8 mouse cellular contexts compared by ENCODE assay signal in the genomic region with DNA sequence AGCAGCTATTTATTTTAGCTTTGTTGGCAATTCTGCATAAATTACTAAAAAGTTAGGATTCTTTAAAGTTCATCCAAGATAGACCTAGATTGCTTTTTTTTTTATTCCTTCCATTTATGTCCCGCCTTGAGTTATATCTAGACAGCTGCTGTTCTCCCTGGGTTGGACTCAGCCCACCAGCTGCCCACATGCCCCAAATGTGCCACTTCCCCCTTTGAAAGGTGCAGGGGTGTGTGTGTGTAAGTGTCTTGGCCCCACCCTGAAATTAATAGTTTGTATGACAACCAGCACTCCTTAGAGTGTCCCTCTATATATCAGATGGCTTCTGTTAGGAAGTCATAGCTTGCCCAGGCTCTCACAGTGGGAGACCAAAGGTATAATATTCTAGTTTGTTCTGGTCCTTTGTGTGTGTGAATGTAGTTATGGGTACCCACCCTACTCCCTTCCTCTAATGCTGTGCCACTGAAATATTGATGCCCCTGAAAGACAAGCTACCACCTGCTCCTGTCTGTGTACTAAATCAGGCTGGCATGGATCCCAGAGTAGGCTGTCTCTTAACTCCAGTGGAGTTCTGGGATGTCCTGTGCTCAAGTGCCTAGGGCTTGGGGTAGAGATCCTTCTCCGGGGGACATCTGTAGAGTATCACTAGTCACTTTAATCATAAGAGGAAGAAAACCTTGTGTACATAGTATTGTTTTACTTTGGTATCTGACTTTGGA. TPM values are rescaled to one million over a fixed set of nuclear protein-coding genes. Genes with fewer than 3 reads are reported as not detected.
DNase-seq lines count a peak whose midpoint lies in the region; TF ChIP-seq lines count a peak whose summit lies in the region.

No protein-coding gene starts in this region.

- H3ac ChIP-seq in C2C12 (ENCODE audit: control insufficient read depth, insufficient read length, low read depth) = peak overlapping the region; percentile 28

- H3K27me3 ChIP-seq in C2C12 (ENCODE audit: control insufficient read depth, insufficient read depth, insufficient read length) = no peaks in the 10 kb centered on the region

- peak; percentile 38 for DNase-seq in layer of hippocampus, adult 9-11 months
- DNase-seq in layer of hippocampus, postnatal 10 days (ENCODE audit: low spot score in 2 of 2) = no peak
- DNase-seq in adipocyte (ENCODE audit: low spot score) (peak; percentile 50), liver (no peak)
- DNase-seq in heart, postnatal 10 days = peak; percentile 53 to 59
- no peak for DNase-seq in right cerebral cortex, postnatal 36 days (ENCODE audit: low spot score in 2 of 2)
- DNase-seq in frontal cortex, postnatal 10 days (ENCODE audit: low spot score in 2 of 2) = no peak

- intact Hi-C loops in heart, postnatal 10 days (cut with DNase I) = no loop called here

- peaks cover 70% of the 10 kb centered on the region for H3K79me2 ChIP-seq in C2C12 (ENCODE audit: control insufficient read depth, insufficient read depth)

- H3K4me3 ChIP-seq in C2C12 (ENCODE audit: insufficient read depth, poor library complexity, severe bottlenecking) = no peak overlapping the region

- H3K79me3 ChIP-seq in C2C12 (ENCODE audit: low read depth) = peaks cover 30% of the 10 kb centered on the region

- no peak for TF ChIP-seq CTCF in C2C12 (IDR thresholded peaks at IDR 0.05; ENCODE audit: control insufficient read depth, insufficient read depth, insufficient read length)

- H3K36me3 ChIP-seq in C2C12 (ENCODE audit: control insufficient read depth, insufficient read depth) = peaks cover 47% of the 10 kb centered on the region

TF ChIP-seq in C2C12, 6 proteins besides CTCF, POLR2A, EP300 and RAD21:
- TF ChIP-seq MAX (IDR thresholded peaks at IDR 0.05) = no peak
- no peak for TF ChIP-seq FOSL1 (IDR thresholded peaks at IDR 0.05; ENCODE audit: insufficient read depth, low read length, poor library complexity, severe bottlenecking)
- TF ChIP-seq MYOD1 (IDR thresholded peaks at IDR 0.05; ENCODE audit: control insufficient read depth, insufficient read length, low read depth) = peak; percentile 95
- TF ChIP-seq USF1 (IDR thresholded peaks at IDR 0.05; ENCODE audit: low read depth) = peak; percentile 4

RNA-seq across cellular contexts. Expression of a gene that starts 7.5 kb away (rescaled TPM):
- total RNA-seq in layer of hippocampus, postnatal 10 days (2021) = 10 to 100 TPM; 17.2 to 18.5 TPM
- 86.8 TPM for polyA plus RNA-seq in C2C12 (2012; fragmentation: generic; extraction: Trizol)
- total RNA-seq in heart, postnatal 10 days (2021) = 100 to 1,000 TPM; 348 to 380 TPM

RNA-seq across cellular contexts. Expression of a gene that starts 14.8 kb away (rescaled TPM):
- 100 to 1,000 TPM; 283 to 287 TPM for total RNA-seq in layer of hippocampus, postnatal 10 days (2021)
- polyA plus RNA-seq in C2C12 (2012; fragmentation: generic; extraction: Trizol) = 1,028 TPM
- 100 to 1,000 TPM; 283 to 289 TPM for total RNA-seq in heart, postnatal 10 days (2021)

RNA-seq across cellular contexts. Expression of a gene that starts 28.0 kb away (rescaled TPM):
- total RNA-seq in layer of hippocampus, postnatal 10 days (2021) = 10 to 100 TPM; 15.6 to 16.2 TPM
- 24.2 TPM for polyA plus RNA-seq in C2C12 (2012; fragmentation: generic; extraction: Trizol)
- total RNA-seq in heart, postnatal 10 days (2021) = 10 to 100 TPM in 1 of 2 experiments, 1 to 10 TPM in 1; 8.5 to 10.4 TPM

RNA-seq across cellular contexts. Expression of a gene that starts 39.9 kb away (rescaled TPM):
- total RNA-seq in layer of hippocampus, postnatal 10 days (2021) = 10 to 100 TPM; 60.6 to 67.9 TPM
- polyA plus RNA-seq in C2C12 (2012; fragmentation: generic; extraction: Trizol) = 109 TPM
- total RNA-seq in heart, postnatal 10 days (2021) = 10 to 100 TPM; 54.4 to 59.5 TPM

RNA-seq across cellular contexts. Expression of a gene that starts 52.3 kb away (rescaled TPM):
- 10 to 100 TPM; 11.0 to 11.9 TPM for total RNA-seq in layer of hippocampus, postnatal 10 days (2021)
- 28.7 TPM for polyA plus RNA-seq in C2C12 (2012; fragmentation: generic; extraction: Trizol)
- total RNA-seq in heart, postnatal 10 days (2021) = 10 to 100 TPM; 16.7 to 18.7 TPM

Comparison
In these comparisons a context has a peak if more than half of its experiments do, and no peak if none do; other contexts are left out.
1. DNase-seq: peak in layer of hippocampus, adult 9-11 months (single experiment), adipocyte (single experiment) and heart, postnatal 10 days (2 of 2); none in layer of hippocampus, postnatal 10 days (0 of 2), right cerebral cortex, postnatal 36 days (0 of 2), frontal cortex, postnatal 10 days (0 of 2) and liver (single experiment).
2. RNA of a gene that starts 7.5 kb away (total RNA-seq): 348 to 380 TPM in heart, postnatal 10 days; 17.2 to 18.5 TPM in layer of hippocampus, postnatal 10 days; every median in the first group is over 10 times any median in the second.